8 mouse cellular contexts compared by ENCODE assay signal in genomic region chr2:83812483-83813272, GRCm38 (mm10). TPM values are rescaled to one million over a fixed set of nuclear protein-coding genes. Genes with fewer than 3 reads are reported as not detected.
DNase-seq lines count a peak whose midpoint lies in the region; ATAC-seq lines count a peak whose summit lies in the region.

TSS of gene Fam171b (plus strand) at chr2:83812636.

- peak; percentile 96 for ATAC-seq in hindbrain, embryonic 14.5 days (ENCODE audit: low FRiP score)

- peak within 1 kb of the TSS; percentile 99 for H3K27ac ChIP-seq in hindbrain, embryonic 14.5 days

- whole genome bisulfite sequencing in hindbrain, embryonic 14.5 days = under 1% methylated on average over 63 of the region's 63 CpGs

- H3K27me3 ChIP-seq in hindbrain, embryonic 14.5 days (ENCODE audit: control insufficient read depth, insufficient read depth, low read length) = no peaks in the 10 kb centered on the region

- no peaks in the 10 kb centered on the region for H3K36me3 ChIP-seq in hindbrain, embryonic 14.5 days (replicated peaks; ENCODE audit: control insufficient read depth, insufficient read depth)

- H3K9ac ChIP-seq in hindbrain, embryonic 14.5 days = peak within 1 kb of the TSS; percentile 98

- DNase-seq in Muller cell, postnatal 12 days (ENCODE audit: inconsistent ontology term) = peak; percentile 90
- DNase-seq in cerebellum, adult 9-11 months = peak; percentile 97
- peak; percentile 63 to 72 for DNase-seq in frontal cortex, postnatal 25 days (ENCODE audit: low spot score in 2 of 2)
- DNase-seq in hindbrain, embryonic 14.5 days (ENCODE audit: low spot score) = peak; percentile 82
- DNase-seq in layer of hippocampus, postnatal 36 days = peak; percentile 88 to 90
- DNase-seq in lung, postnatal 25 days (ENCODE audit: low spot score) = peak; percentile 47
- peak; percentile 81 for DNase-seq in retina, embryonic 14.5 days (ENCODE audit: low spot score)
- peak; percentile 53 to 55 for DNase-seq in thymus, postnatal 36 days

- peaks cover 23% of the 10 kb centered on the region for H3K4me1 ChIP-seq in hindbrain, embryonic 14.5 days (replicated peaks; ENCODE audit: control insufficient read depth, insufficient read depth, low read length)

- H3K4me2 ChIP-seq in hindbrain, embryonic 14.5 days (replicated peaks) = peak within 1 kb of the TSS; percentile 62

- no peaks in the 10 kb centered on the region for H3K9me3 ChIP-seq in hindbrain, embryonic 14.5 days (ENCODE audit: control insufficient read depth, low read length)

- H3K4me3 ChIP-seq in hindbrain, embryonic 14.5 days (replicated peaks; ENCODE audit: low read length) = peak within 1 kb of the TSS; percentile 92

RNA-seq across cellular contexts. Expression of gene Fam171b, which starts in this region (rescaled TPM):
- polyA plus RNA-seq in hindbrain, embryonic 14.5 days (2014; fragmentation: Nextera tagmentation; extraction: Ambion mirVana) = 85.7 and 98.4 TPM in 2 replicates
- total RNA-seq in layer of hippocampus, postnatal 36 days (2021) = 100 to 1,000 TPM; 191 to 210 TPM

Comparison
In these comparisons a context has a peak if more than half of its experiments do, and no peak if none do; other contexts are left out.
1. Peak in every context shown above with its lines: DNase-seq, ATAC-seq, H3K4me3 ChIP-seq and H3K27ac ChIP-seq.
2. DNase-seq: peak in every context shown above with its lines; median percentile 97 in cerebellum, adult 9-11 months; 90 in Muller cell, postnatal 12 days; 89 in layer of hippocampus, postnatal 36 days; 82 in hindbrain, embryonic 14.5 days; 81 in retina, embryonic 14.5 days; 68 in frontal cortex, postnatal 25 days; 54 in thymus, postnatal 36 days; 47 in lung, postnatal 25 days.